Comparison of ENCODE assay signal across 8 mouse cellular contexts in genomic region chr3:96102100-96102872, GRCm38 (mm10). TPM values are rescaled to one million over a fixed set of nuclear protein-coding genes. Genes with fewer than 3 reads are reported as not detected.
DNase-seq lines count a peak whose midpoint lies in the region; ATAC-seq and TF ChIP-seq lines count a peak whose summit lies in the region.

No protein-coding gene starts in this region.

- H3K4me2 ChIP-seq in heart, embryonic 14.5 days (ENCODE audit: low read length), result peak overlapping the region; percentile 59
- peak overlapping the region; percentile 64 for H3K4me2 ChIP-seq in liver, postnatal 0 days (ENCODE audit: low read depth, low read length)
- peak overlapping the region; percentile 25 for H3K4me2 ChIP-seq in neural tube, embryonic 11.5 days (ENCODE audit: low read depth)

- H3K27ac ChIP-seq in embryonic facial prominence, embryonic 10.5 days (replicated peaks), result peak overlapping the region; percentile 2; the same call in 1 of the 2 replicates
- no peak overlapping the region for H3K27ac ChIP-seq in heart, embryonic 14.5 days (replicated peaks in 1 of 2; ENCODE audit: control insufficient read depth in 1 of 2, insufficient read depth in 1 of 2, low read depth in 2 of 2, low read length in 2 of 2)
- H3K27ac ChIP-seq in liver, postnatal 0 days (ENCODE audit: low read depth), result no peak overlapping the region
- H3K27ac ChIP-seq in neural tube, embryonic 11.5 days (ENCODE audit: low read depth, low read length), result no peak overlapping the region

- peak overlapping the region; percentile 52 for H3K9ac ChIP-seq in heart, embryonic 14.5 days (ENCODE audit: low read length)
- peak overlapping the region; percentile 41; the same call in 1 of the 2 replicates for H3K9ac ChIP-seq in liver, postnatal 0 days (replicated peaks)
- no peak overlapping the region for H3K9ac ChIP-seq in neural tube, embryonic 11.5 days (ENCODE audit: low read length)

- no peak for TF ChIP-seq CTCF in liver, postnatal 0 days (IDR thresholded peaks at IDR 0.05; ENCODE audit: low read depth)

- no peak for TF ChIP-seq EP300 in liver, postnatal 0 days (IDR thresholded peaks at IDR 0.05; ENCODE audit: low read depth)

- H3K4me3 ChIP-seq in embryonic facial prominence, embryonic 10.5 days, result peak overlapping the region; percentile 48
- H3K4me3 ChIP-seq in heart, embryonic 14.5 days (ENCODE audit: control insufficient read depth in 1 of 2, insufficient read depth in 1 of 2, low read depth in 1 of 2, low read length in 2 of 2), result peak overlapping the region; percentile 33
- peak overlapping the region; percentile 37; the same call in 1 of the 2 replicates for H3K4me3 ChIP-seq in liver, postnatal 0 days (ENCODE audit: low read depth, low read length)
- H3K4me3 ChIP-seq in neural tube, embryonic 11.5 days (ENCODE audit: low read depth, low read length), result no peak overlapping the region

- ATAC-seq in heart, embryonic 14.5 days (ENCODE audit: insufficient number of reproducible peaks, insufficient read depth, low FRiP score, low read depth), result no peak
- ATAC-seq in liver, postnatal 0 days, result no peak
- no peak for ATAC-seq in neural tube, embryonic 11.5 days (ENCODE audit: insufficient read depth, low FRiP score, low TSS enrichment)

- 20% methylated on average over 14 of the region's 14 CpGs for WGBS in embryonic facial prominence, embryonic 10.5 days
- 17% methylated on average over 14 of the region's 14 CpGs for WGBS in heart, embryonic 14.5 days
- WGBS in liver, postnatal 0 days (ENCODE audit: insufficient replicate concordance), result 24% methylated on average over 14 of the region's 14 CpGs
- WGBS in neural tube, embryonic 11.5 days, result 17% methylated on average over 14 of the region's 14 CpGs

- no peaks in the 10 kb centered on the region for H3K9me3 ChIP-seq in embryonic facial prominence, embryonic 10.5 days
- H3K9me3 ChIP-seq in heart, embryonic 14.5 days (ENCODE audit: control insufficient read depth, low read length), result no peaks in the 10 kb centered on the region
- H3K9me3 ChIP-seq in liver, postnatal 0 days (ENCODE audit: low read length), result no peaks in the 10 kb centered on the region
- H3K9me3 ChIP-seq in neural tube, embryonic 11.5 days (ENCODE audit: control insufficient read depth, low read length), result no peaks in the 10 kb centered on the region

- peaks cover 37% of the 10 kb centered on the region for H3K4me1 ChIP-seq in embryonic facial prominence, embryonic 10.5 days
- peaks cover 11 to 30% of the 10 kb centered on the region in 2 experiments for H3K4me1 ChIP-seq in heart, embryonic 14.5 days (ENCODE audit: control insufficient read depth in 2 of 2, insufficient read depth in 2 of 2, low read length in 2 of 2)
- peaks cover 22% of the 10 kb centered on the region for H3K4me1 ChIP-seq in liver, postnatal 0 days (ENCODE audit: insufficient read depth)
- H3K4me1 ChIP-seq in neural tube, embryonic 11.5 days (ENCODE audit: control insufficient read depth, insufficient read depth, low read length), result no peaks in the 10 kb centered on the region; the same call in 1 of the 2 replicates

- H3K27me3 ChIP-seq in embryonic facial prominence, embryonic 10.5 days (replicated peaks; ENCODE audit: low read depth, poor library complexity, severe bottlenecking), result no peaks in the 10 kb centered on the region
- no peaks in the 10 kb centered on the region for H3K27me3 ChIP-seq in heart, embryonic 14.5 days (ENCODE audit: control insufficient read depth, insufficient read depth, low read length)
- no peaks in the 10 kb centered on the region for H3K27me3 ChIP-seq in liver, postnatal 0 days (ENCODE audit: insufficient read depth, low read length)
- H3K27me3 ChIP-seq in neural tube, embryonic 11.5 days (ENCODE audit: control insufficient read depth, insufficient read depth, low read length), result no peaks in the 10 kb centered on the region

- no peaks in the 10 kb centered on the region for H3K36me3 ChIP-seq in embryonic facial prominence, embryonic 10.5 days (replicated peaks)
- no peaks in the 10 kb centered on the region; the same call in 1 of the 2 replicates for H3K36me3 ChIP-seq in heart, embryonic 14.5 days (ENCODE audit: control insufficient read depth, insufficient read depth, low read length)
- H3K36me3 ChIP-seq in liver, postnatal 0 days (replicated peaks; ENCODE audit: insufficient read depth, low read length), result no peaks in the 10 kb centered on the region
- H3K36me3 ChIP-seq in neural tube, embryonic 11.5 days (ENCODE audit: control insufficient read depth, insufficient read depth, low read length), result no peaks in the 10 kb centered on the region

- peak; percentile 77 to 80 for DNase-seq in B cell, adult 2 months
- peak; percentile 34 for DNase-seq in adipocyte (ENCODE audit: low spot score)
- peak; percentile 72 for DNase-seq in embryonic facial prominence, embryonic 10.5 days (ENCODE audit: low spot score)
- peak; percentile 75 for DNase-seq in kidney, postnatal 10 days
- peak; percentile 75 for DNase-seq in liver, postnatal 0 days
- DNase-seq in neural tube, embryonic 11.5 days (ENCODE audit: low spot score), result peak; percentile 69
- DNase-seq in thymus, postnatal 14 days, result peak; percentile 85

RNA-seq across cellular contexts. Expression of gene Otud7b, which starts 2.0 kb away (rescaled TPM):
- 20.8 and 21.7 TPM in 2 replicates for polyA plus RNA-seq in embryonic facial prominence, embryonic 10.5 days (2016; fragmentation: Nextera tagmentation; extraction: Ambion mirVana)
- polyA plus RNA-seq in heart, embryonic 14.5 days (2014; fragmentation: Nextera tagmentation; extraction: Ambion mirVana), result 12.6 and 16.2 TPM in 2 replicates
- polyA plus RNA-seq in liver, postnatal 0 days (2015; fragmentation: Nextera tagmentation; extraction: Ambion mirVana), result 7.4 and 7.9 TPM in 2 replicates
- polyA plus RNA-seq in neural tube, embryonic 11.5 days (2014; fragmentation: Nextera tagmentation; extraction: Ambion mirVana), result 9.0 and 11.4 TPM in 2 replicates

RNA-seq across cellular contexts. Expression of gene Vps45, which starts 44.0 kb away (rescaled TPM):
- polyA plus RNA-seq in embryonic facial prominence, embryonic 10.5 days (2016; fragmentation: Nextera tagmentation; extraction: Ambion mirVana), result 22.4 and 26.5 TPM in 2 replicates
- 22.8 and 24.4 TPM in 2 replicates for polyA plus RNA-seq in heart, embryonic 14.5 days (2014; fragmentation: Nextera tagmentation; extraction: Ambion mirVana)
- polyA plus RNA-seq in liver, postnatal 0 days (2015; fragmentation: Nextera tagmentation; extraction: Ambion mirVana), result 11.3 and 12.5 TPM in 2 replicates
- 31.0 and 32.2 TPM in 2 replicates for polyA plus RNA-seq in neural tube, embryonic 11.5 days (2014; fragmentation: Nextera tagmentation; extraction: Ambion mirVana)

RNA-seq across cellular contexts. Expression of gene Mtmr11, which starts 59.5 kb away (rescaled TPM):
- polyA plus RNA-seq in embryonic facial prominence, embryonic 10.5 days (2016; fragmentation: Nextera tagmentation; extraction: Ambion mirVana), result 8.0 and 12.5 TPM in 2 replicates
- 7.7 and 7.9 TPM in 2 replicates for polyA plus RNA-seq in heart, embryonic 14.5 days (2014; fragmentation: Nextera tagmentation; extraction: Ambion mirVana)
- polyA plus RNA-seq in liver, postnatal 0 days (2015; fragmentation: Nextera tagmentation; extraction: Ambion mirVana), result 2.7 and 3.0 TPM in 2 replicates
- polyA plus RNA-seq in neural tube, embryonic 11.5 days (2014; fragmentation: Nextera tagmentation; extraction: Ambion mirVana), result 7.1 and 11.7 TPM in 2 replicates

Comparison
In these comparisons a context has a peak if more than half of its experiments do, and no peak if none do; other contexts are left out.
1. DNase-seq: peak in every context shown above with its lines; median percentile 85 in thymus, postnatal 14 days; 78 in B cell, adult 2 months; 75 in kidney, postnatal 10 days; 75 in liver, postnatal 0 days; 72 in embryonic facial prominence, embryonic 10.5 days; 69 in neural tube, embryonic 11.5 days; 34 in adipocyte.